Mouse (Mus musculus): ENCODE results near the gene Prame. TPM values are rescaled to one million over a fixed set of nuclear protein-coding genes. Genes with fewer than 3 reads are reported as not detected.

Prame gene
- polyA plus RNA-seq, 1 experiment, result not detected

Other genes starting within 250 kb of the Prame start
- not detected in 2 replicates for gene Gm7903, start 193.9 kb downstream of the Prame start, polyA plus RNA-seq (2012)
- gene AV320801, start 133.1 kb downstream of the Prame start, polyA plus RNA-seq (2012), result not detected in 2 replicates
- not detected in 2 replicates for gene Nxf7, start 28.9 kb downstream of the Prame start, polyA plus RNA-seq (2012)
- not detected in 2 replicates for gene Tcp11x2, start 66.1 kb upstream of the Prame start, polyA plus RNA-seq (2012)
- not detected in 2 replicates for gene Tmsb15a, start 97.6 kb upstream of the Prame start, polyA plus RNA-seq (2012)
- 0.03 and 0.06 TPM in 2 replicates for gene Armcx5, start 115.0 kb upstream of the Prame start, polyA plus RNA-seq (2012)
- gene Gprasp1, start 115.0 kb upstream of the Prame start, polyA plus RNA-seq (2012), result 0.04 and 0.54 TPM in 2 replicates
- gene Bhlhb9, start 169.9 kb upstream of the Prame start, polyA plus RNA-seq (2012), result 0.13 and 0.25 TPM in 2 replicates
- 0.23 TPM in 1 of 2 replicates, not detected in the other for gene Gprasp2, start 211.3 kb upstream of the Prame start, polyA plus RNA-seq (2012)

Measured in erythroblast, embryonic 14.5 days (primary cell).